Mouse (Mus musculus) gastrocnemius, postnatal 10 days (tissue): Measurements from ENCODE around the gene Atp1b1. TPM values are rescaled to one million over a fixed set of nuclear protein-coding genes. Genes with fewer than 3 reads are reported as not detected.

ENCODE experiments used
- DNase-seq: peaks from one replicate; pipeline ENCODE4 v3.0.0; 2021; ENCODE audit warnings: mixed read lengths
- long read RNA-seq, 2 experiments: library from polyadenylated mRNA; stranded (forward); transcript quantifications; one replicate each; pipeline ENCODE4 v2.0.0; 2021
- total RNA-seq, 2 experiments: library from RNA; stranded (reverse); gene quantifications; 2 replicates each; pipeline ENCODE4 v1.2.3; 2021

Gene Atp1b1
- 100 to 1,000 TPM; 118 to 124 TPM for total RNA-seq
- long read RNA-seq, experiment 1, transcript Atp1b1-201 (6 exons, 2,580 nt), result major isoform, 72 of 84 reads
- long read RNA-seq, experiment 1, partial matches to known transcripts, result 6 of 84 reads
- long read RNA-seq, experiment 1, other reads (novel, unspliced or antisense), result 6 of 84 reads
- long read RNA-seq, experiment 2, transcript Atp1b1-201 (6 exons, 2,580 nt), result major isoform, 63 of 74 reads
- long read RNA-seq, experiment 2, partial matches to known transcripts, result 2 of 74 reads
- long read RNA-seq, experiment 2, other reads (novel, unspliced or antisense), result 8 of 74 reads

GRCm38 (mm10) chr1:164458245-164458613 is at the start of gene Atp1b1:
Gene Atp1b1 (minus strand): TSS chr1:164458355.
- DNase-seq, result peak; percentile 72

DNA sequence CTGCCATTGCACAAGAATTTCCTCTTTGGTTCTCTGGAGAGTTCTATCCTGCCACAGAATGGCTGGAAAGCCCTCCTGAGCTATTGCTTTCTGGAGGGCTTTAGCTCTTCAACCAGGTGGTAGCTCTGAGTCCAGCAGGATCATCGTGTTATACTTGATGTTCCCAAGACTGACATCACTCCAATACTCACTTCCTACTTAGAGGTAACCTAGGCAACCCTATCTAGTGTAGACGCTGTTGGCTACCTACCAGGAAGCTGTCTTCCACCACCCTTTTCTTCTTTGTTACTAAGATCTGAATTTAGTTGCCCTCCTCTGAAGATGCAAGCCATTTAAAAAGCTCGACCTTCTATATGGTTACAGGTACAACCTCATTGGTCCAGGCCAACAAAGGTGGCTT is 46.9 kb upstream of the Atp1b1 start:
- no peak for DNase-seq

DNA sequence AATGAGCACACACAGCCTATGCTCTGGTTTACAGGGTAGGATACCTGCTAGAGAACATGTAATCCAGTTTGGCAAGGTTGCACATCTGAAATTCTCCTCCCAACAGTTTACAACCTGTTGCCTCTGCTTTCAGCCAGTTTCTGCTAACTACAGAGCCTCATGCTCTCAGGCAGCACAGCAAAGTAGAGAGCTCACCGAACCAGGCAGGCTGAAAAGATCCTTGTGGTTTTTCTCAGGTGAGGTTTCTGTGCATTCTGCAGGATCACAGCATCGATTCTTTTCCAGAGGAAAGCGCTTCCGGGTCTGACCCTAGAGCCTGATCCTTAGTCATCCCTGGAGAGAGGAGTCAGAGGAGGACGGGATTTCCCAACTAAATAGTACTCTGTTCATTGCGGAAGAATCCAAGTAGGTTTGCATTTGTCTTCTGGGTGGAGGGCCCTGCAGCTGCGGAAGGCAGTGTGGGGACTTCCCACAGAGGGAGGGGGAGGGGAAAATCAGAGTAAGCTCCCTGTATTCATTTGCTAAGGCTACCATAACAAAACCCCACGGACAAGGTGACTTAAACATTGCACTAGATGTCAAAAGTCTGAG is 45.1 kb upstream of the Atp1b1 start:
- DNase-seq, result no peak

DNA sequence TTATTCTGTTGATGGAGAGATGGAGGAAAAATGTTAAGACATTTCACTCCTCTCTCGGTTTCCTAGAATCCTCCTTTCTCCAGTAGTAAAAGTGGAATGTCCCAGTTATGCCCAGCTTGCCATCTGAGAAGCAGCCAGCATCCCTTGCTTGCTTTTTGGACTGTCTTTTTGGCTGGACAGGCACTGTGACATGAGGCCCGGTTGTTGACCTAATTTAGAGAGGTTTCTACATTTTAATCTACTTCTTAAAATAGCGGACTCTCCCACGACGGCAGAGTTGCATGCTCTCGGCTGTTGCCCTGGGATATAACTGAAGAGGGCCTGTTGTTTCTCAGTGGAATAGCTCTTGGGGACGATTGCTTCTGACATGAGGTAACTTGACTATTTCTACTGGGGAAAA is 44.1 kb upstream of the Atp1b1 start:
- no peak for DNase-seq

- DNase-seq, result no peak
Observed at GRCm38 (mm10) chr1:164494741-164495512, 36.8 kb upstream of the Atp1b1 start.

DNA sequence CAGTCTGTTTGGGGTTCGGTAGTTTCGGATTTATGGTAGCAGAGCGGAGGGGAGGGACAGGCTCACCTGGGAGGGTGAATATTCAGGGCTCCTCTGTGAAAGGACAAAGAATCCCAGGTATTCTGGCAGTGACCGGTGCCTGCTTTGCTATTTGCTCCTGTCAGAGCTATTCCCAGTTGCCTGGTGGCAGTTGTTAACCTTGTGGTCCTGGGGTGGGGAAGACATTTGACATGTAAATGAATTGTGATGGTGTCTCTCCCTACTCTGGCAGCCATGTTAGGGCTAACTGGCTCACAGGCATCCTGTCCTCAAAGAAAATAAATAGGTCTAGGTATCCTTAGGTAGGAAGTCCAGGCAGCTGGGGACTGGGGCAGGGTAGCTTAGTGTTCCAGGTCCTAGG is 36.1 kb upstream of the Atp1b1 start:
- no peak for DNase-seq

- DNase-seq, result peak; percentile 29
Observed at GRCm38 (mm10) chr1:164493042-164493705, 35.0 kb upstream of the Atp1b1 start.

GRCm38 (mm10) chr1:164492476-164492875 is 34.3 kb upstream of the Atp1b1 start:
- no peak for DNase-seq

GRCm38 (mm10) chr1:164489961-164490594 is 31.9 kb upstream of the Atp1b1 start:
- DNase-seq, result no peak

GRCm38 (mm10) chr1:164483728-164484127 is 25.6 kb upstream of the Atp1b1 start:
- DNase-seq, result no peak

GRCm38 (mm10) chr1:164482833-164483232 is 24.7 kb upstream of the Atp1b1 start:
- no peak for DNase-seq

DNA sequence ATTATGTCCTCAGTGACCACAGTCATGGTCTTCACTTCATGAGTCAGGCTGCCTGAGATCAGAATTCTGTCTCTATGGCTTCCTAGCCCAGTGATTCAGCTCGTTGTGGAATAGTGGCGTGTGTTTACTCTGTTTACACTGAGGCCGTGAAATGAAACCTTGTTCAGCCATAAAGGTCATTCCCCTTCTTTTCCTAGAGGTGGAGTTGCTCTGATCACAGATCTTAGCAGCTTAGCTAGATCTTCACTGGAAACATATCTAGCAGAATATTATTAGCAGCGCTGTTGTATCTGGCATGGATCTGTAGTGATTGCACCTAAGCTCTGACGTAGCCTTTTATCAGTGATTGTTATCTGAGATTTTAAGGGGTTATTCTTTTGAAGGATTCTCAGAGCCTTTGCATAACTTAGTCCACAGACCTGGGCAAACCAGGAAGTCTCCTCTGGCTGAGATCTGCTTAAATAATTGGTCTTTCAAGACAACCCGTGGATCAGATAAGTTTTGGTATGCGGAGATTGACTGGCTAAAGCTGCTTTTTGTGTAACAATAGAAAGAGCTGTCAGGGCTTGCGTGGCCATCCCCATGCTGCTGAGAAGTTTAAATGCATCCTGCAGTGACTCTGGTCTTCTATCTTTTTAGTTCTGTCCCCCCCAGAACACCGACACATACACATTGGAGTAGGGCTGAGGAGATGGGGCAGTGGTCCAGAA is 23.6 kb upstream of the Atp1b1 start:
- DNase-seq, result no peak

DNA sequence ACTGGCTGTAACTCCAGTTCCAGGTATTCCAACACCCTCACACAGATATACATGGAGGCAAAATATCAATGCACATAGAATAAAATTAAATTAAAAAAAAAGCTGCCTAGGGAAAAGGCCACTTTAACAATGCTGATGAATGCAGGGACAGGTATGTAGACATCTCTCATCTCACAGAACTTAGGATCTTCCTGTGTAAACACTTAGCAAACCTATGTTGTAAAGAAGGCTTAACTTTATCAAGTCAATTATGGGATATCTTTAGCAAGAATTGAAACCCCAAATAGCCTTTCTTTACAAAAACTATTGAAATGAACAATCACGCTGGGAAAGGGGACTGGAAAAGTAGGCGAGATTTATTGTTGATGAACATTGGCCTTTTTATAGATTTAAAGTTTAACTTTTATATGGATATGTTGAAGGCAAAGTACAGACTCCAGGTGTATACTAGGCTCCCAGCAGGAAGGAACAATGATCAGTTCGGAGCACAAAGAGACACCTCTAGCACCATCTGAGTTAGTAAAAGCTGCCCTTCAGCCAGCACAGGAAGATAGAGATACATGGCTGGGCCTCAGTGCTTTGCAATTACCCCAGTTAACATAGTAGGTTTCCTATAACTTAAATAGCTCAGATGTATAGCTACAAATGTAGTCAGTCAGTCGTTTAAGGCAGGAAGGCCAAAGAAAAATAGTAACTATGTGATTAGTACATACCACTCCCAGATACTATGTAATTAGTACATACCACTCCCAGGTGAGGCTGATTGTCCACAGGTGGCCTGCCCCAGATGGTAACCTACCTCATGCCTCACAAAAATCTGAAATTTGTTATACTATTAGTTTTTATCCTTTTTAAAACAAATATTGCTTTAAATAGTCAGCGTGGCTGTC is 22.8 kb upstream of the Atp1b1 start:
- no peak for DNase-seq

- DNase-seq, result no peak
Observed at GRCm38 (mm10) chr1:164475895-164476294, 17.7 kb upstream of the Atp1b1 start.

DNA sequence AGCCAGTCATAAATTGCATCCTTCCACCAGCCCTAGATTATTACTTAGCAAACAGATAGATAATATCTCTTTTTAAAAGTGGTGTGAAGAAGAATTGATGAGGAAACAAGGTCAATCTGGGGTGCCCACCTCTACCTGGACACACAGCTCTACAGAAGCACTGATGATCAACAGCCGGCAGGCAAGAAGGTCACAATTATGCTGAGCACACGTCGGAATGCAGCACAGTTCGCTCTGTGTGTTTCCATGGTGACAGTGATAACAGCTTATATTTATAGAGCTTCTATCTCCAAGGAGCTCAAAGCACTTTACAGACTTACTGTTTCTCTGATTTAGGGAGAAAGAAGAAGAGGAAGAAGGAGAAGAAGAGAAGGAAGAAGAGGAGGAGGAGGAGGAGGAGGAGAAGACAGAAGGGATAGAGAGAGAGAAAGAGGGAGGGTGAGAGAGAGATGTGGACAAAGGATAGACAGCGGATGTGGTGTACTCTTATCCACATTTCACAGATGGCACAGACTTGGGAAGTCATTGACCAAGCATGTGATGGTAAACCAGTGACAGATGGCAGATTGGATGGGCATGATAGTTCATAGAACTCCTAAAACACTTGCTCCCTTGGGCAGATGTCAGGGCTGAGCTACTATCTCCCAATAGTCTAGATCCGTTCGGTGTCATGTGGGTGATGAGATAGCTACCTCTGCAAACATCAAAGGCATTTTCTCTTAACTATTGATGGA is 16.8 kb upstream of the Atp1b1 start:
- no peak for DNase-seq

DNA sequence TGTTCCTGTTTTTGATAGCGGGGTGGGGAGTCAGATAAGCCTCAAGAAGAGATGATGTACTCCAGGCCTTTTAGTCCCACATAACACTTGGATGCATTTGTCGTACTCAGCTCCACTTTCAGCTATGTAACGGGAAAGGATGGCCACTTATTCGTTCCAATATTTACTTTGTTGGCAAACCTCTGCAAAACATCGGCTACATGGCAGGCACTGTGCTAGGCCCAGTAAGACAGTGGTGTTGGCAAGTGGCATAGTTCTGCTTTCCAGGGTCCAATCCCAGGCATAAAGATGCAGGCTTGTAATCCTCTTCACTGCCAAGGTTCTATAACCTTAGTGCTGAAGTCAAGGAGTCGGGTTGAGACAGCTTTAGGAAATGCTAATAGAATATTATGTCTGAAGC is 16.2 kb upstream of the Atp1b1 start:
- DNase-seq, result no peak

- no peak for DNase-seq
Observed at GRCm38 (mm10) chr1:164473398-164473797, 15.2 kb upstream of the Atp1b1 start.

- no peak for DNase-seq
Observed at GRCm38 (mm10) chr1:164471632-164472031, 13.5 kb upstream of the Atp1b1 start.

GRCm38 (mm10) chr1:164470985-164471384 is 12.8 kb upstream of the Atp1b1 start:
- no peak for DNase-seq

DNA sequence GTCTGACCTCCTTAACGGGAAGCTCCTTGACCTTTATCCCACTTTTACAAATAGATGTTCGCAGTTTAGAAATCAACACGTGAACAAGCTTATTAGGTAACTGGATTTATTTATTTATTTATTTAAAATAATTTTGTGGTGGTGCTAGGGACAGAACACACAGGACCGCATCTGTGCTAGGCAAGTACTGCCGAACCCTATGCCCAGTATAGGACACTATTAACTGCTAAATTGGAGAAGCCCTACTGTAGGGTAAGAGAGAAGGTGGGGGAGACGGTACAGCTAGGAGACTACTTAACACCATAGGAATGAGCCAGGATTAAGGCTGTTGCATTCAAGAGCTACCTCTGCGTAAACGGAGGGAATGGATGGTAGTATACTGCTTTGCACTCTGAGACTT is 10.2 kb upstream of the Atp1b1 start:
- DNase-seq, result no peak
